Mouse (Mus musculus): Measurements from ENCODE around the gene Mad1l1.

Gene Mad1l1

DNA sequence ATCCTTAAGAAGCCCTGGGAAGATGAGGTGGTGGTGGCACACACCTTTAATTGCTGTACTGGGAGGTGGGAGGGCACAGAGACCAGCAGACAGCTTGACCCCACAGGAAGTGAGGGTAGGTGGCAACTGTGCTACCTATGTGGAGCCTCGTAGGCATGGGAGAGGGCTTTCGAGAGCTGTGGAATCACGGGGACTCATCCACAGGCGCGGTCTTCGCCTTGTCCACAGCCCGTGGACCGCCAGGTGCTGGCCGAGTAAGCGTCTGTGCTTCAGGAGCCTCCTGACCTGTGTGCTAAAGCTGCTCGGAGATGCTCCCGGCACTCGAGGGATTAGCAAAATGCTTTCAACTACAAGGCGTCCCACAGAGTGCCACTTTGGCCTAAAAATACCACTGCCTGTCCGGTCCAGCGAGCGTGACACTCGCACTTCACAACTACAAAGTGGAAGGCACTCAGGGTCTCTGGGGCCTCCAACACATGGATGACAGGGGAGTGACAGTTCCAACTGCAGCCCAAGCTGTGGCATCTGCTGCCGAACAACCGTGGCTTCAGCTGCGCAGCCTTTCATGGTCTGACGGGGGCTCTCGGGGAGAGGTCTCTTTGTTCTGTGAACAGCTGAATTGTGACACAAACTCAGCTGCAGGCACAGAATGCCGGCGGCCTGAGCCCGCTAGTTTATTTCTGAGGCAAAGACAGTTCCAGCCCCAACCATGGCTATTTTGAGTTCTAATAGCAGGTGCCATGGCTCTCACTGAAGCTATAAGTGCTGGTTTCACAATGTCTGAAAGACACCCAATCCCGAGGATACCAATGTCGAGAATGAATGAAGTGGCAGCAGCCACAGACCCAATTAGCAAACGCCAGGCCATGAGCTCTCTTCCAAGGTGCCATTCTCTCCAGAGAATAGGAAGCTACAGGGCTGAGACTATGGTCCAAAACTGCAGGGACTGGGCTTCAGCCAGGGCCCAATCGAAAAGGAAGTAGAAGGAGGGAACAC is 57.3 kb downstream of the Mad1l1 start:
- in situ Hi-C loops (cut with MboI; ENCODE audit: low sequenced_read_pairs): no loop called here

- in situ Hi-C loops (cut with MboI; ENCODE audit: low sequenced_read_pairs): no loop called here
Measured at GRCm38 (mm10) chr5:140262401-140262800, 59.0 kb downstream of the Mad1l1 start.

DNA sequence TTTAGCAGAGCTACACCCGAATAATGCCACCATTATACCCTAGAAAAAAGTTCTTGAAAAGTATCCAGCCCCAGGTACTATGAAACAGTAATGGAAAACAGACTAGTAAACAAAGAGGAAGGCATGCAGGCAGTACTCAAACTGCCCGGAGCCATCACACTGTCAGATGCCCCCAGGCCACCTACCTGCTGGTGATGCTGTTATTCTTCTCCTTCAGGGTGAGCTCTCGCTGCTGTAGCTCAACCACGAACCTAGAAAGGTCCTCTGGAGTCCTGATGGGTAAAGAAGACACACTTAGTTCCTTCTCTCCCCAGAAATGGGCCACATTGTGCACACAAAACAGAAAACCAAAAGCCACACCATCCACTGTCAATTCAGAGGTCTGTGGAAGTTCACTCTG is 60.0 kb downstream of the Mad1l1 start:
- in situ Hi-C loops (cut with MboI; ENCODE audit: low sequenced_read_pairs): no loop called here

- in situ Hi-C loops (cut with MboI; ENCODE audit: low sequenced_read_pairs): no loop called here
Measured at GRCm38 (mm10) chr5:140258633-140259032, 62.7 kb downstream of the Mad1l1 start.

DNA sequence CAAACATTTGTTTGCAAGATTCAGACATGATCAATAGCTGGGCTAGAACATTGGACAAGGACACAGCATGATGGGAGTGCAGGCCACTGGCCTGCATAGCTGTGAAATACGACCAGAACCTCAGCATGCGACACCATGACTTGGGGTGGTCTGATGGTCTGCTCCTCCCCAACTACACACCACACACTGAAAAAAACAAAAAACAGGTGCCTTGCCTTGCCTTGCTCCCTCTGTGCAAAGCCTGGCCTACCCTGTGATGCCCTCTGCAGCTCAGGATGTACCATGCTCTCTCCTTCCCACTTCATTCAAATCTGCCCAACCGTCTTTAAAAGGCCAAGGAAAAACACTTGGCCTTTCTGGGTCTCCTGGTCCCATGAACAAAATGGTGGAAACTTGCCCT is 63.3 kb downstream of the Mad1l1 start:
- in situ Hi-C loops (cut with MboI; ENCODE audit: low sequenced_read_pairs): no loop called here

GRCm38 (mm10) chr5:140257439-140257838 is 63.9 kb downstream of the Mad1l1 start:
- in situ Hi-C loops (cut with MboI; ENCODE audit: low sequenced_read_pairs): no loop called here

DNA sequence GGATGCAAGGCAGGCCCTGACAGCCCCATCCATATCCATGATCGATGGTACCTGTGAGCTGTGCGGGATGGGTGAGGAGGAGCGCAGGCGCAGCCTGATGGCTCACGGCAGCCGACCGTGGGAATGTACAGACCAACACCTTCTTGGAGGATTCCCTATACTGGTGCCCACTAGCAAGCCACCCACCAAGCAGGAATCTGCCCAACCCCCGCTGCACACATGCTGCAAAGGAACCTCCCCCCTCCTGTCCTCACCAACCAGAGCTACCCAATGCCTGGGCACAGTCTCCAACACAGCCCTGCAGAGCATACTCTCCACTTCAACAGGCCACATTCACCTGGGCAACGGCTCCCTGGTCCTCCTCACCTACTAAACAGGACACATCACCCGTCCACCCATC is 64.7 kb downstream of the Mad1l1 start:
- in situ Hi-C loops (cut with MboI; ENCODE audit: low sequenced_read_pairs): no loop called here

DNA sequence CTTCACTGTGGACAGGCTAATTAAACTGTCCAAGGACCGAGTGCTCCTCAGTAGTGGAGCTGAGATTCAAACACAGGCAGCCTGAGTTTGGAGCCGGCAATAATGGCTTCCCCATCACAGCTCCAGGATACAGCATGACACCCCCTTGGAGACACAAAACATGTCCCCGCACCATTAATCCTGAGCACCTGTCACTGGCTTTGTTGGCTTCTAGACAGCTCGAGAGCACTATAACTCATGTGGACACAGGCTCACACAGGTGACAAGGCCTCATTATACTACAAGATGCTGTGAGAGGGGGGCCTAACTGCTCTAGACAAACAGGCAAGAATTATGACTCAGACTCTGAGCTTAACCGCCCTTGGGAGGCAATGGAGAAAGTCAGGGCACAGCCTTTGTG is 66.1 kb downstream of the Mad1l1 start:
- in situ Hi-C loops (cut with MboI; ENCODE audit: low sequenced_read_pairs): no loop called here

DNA sequence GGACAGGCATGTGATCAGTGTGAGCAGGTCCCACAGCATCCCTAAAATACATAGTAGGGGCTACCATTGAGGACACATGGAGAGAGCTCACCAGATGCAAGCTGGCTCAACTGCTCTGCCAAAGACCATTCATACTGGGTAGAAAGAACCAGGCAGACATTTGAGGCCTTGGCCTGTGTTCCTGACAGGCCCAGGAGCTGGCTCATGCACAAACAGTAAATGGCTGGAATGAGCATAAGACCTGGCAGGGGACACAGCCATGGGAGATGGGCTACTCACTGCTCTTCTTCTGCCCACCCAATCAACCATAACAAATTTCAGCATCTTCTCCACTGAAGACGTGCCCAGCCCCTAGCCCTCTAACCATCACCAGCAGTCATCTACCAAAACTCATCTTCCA is 66.7 kb downstream of the Mad1l1 start:
- in situ Hi-C loops (cut with MboI; ENCODE audit: low sequenced_read_pairs): no loop called here

GRCm38 (mm10) chr5:140251989-140252388 is 69.4 kb downstream of the Mad1l1 start:
- in situ Hi-C loops (cut with MboI; ENCODE audit: low sequenced_read_pairs): no loop called here

DNA sequence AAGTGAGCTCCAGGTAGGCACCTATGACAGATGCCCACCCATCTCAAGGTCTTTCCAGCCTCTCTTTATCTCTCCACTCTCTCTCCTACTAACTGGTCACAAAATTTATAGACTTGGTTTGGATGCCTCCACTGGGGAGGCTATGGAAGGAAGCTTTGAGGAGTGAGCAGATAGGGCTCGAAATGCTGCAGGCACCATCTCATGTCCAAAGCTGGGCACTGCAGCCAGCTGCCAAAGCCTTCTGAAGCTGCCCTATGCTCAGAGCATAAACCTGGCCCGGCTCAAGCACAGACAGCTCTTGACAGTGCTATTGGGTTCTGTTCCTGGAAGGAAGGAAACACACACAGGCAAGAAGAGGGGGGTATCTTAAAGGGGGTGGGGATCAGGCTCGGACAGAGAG is 71.0 kb downstream of the Mad1l1 start:
- in situ Hi-C loops (cut with MboI; ENCODE audit: low sequenced_read_pairs): no loop called here

- in situ Hi-C loops (cut with MboI; ENCODE audit: low sequenced_read_pairs): no loop called here
Measured at GRCm38 (mm10) chr5:140249359-140250062, 71.8 kb downstream of the Mad1l1 start.

- in situ Hi-C loops (cut with MboI; ENCODE audit: low sequenced_read_pairs): no loop called here
Measured at GRCm38 (mm10) chr5:140248101-140248500, 73.3 kb downstream of the Mad1l1 start.

- in situ Hi-C loops (cut with MboI; ENCODE audit: low sequenced_read_pairs): no loop called here
Measured at GRCm38 (mm10) chr5:140240235-140240634, 81.1 kb downstream of the Mad1l1 start.

DNA sequence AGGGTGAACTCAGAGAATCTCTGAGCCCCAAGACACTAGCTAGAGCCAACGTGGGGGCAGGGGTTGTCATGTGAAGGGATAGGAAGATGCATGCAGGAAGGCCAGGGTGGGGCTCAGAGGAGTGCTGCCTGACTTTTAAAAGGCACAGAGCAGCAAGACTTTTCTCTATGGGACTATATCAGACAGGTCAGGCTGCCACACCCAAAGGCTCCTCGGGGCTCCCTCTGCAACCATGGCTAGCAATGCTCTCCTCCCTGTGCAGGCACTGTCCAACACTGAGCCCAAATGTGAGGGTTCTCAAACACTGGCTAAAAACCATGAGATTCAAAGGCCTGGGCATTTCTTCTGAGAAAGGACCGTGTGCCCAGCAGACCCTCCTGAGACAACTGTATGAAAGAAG is 82.5 kb downstream of the Mad1l1 start:
- in situ Hi-C loops (cut with MboI; ENCODE audit: low sequenced_read_pairs): no loop called here

DNA sequence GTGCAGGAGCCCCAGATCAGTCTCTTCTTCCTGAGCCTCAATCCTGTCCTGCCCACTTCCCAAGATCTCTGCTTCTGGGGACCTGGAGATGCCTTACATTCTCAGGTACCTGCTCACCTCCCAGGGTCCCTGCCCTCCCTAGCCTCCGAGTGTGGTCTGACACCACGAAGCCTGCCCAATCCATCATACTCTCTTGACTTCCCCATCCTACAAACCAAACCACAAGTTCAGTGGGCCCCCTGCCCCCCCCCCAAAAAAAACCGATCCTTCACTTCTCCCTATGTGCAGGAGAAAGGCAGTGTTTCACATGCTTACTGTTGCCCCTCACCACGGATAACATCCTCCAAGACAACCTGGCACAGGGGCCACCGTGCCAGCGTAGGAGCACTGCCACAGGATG is 90.5 kb downstream of the Mad1l1 start:
- in situ Hi-C loops (cut with MboI; ENCODE audit: low sequenced_read_pairs): no loop called here

DNA sequence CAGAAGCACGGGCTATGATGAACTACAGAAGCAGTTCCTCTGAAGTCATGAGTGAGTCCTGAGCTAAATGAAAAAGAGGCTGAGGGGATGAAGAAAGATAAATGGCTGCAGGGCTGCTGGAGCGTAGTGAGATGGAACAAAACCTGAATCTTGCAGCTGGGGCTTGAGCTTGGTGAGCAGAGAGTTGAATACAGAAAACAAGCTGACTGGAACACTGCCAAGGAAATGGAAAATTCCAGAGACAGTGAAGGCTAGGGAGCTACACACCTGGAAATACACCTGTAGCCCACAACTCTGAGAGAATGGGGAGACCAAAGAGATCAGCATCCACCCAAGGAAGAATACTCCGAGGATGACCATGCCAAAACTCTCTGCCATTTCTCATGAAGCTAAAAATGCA is 93.0 kb downstream of the Mad1l1 start:
- in situ Hi-C loops (cut with MboI; ENCODE audit: low sequenced_read_pairs): no loop called here

DNA sequence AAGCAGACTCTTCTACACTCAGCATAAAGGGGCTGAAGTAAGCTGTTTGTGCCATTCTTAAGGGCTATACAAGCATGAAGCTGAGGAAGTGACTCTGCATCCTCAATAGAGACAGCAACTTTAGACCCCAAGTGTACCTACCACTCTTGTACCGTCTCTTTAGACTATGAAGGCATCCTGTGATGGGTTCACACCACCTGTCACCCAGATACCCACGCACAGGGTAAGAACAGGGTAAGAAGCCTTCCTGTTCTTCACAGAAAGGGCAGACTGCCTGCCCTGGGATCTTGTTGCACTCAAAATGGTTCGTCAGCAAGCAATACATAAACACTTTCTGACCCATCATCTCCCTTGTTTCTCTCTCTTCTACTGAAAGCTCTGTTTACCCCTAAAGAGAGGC is 94.5 kb downstream of the Mad1l1 start:
- in situ Hi-C loops (cut with MboI; ENCODE audit: low sequenced_read_pairs): no loop called here

GRCm38 (mm10) chr5:140225881-140226280 is 95.5 kb downstream of the Mad1l1 start:
- in situ Hi-C loops (cut with MboI; ENCODE audit: low sequenced_read_pairs): no loop called here

- in situ Hi-C loops (cut with MboI; ENCODE audit: low sequenced_read_pairs): no loop called here
Measured at GRCm38 (mm10) chr5:140225103-140225502, 96.2 kb downstream of the Mad1l1 start.

GRCm38 (mm10) chr5:140223070-140224053 is 98.0 kb downstream of the Mad1l1 start:
- in situ Hi-C loops (cut with MboI; ENCODE audit: low sequenced_read_pairs): no loop called here
